Mouse (Mus musculus) left cerebral cortex, postnatal 10 days (tissue): Measurements from ENCODE around the gene Lrch3. TPM values are rescaled to one million over a fixed set of nuclear protein-coding genes. Genes with fewer than 3 reads are reported as not detected.

ENCODE experiments used
- DNase-seq, 2 experiments: peaks; one replicate each; pipeline ENCODE4 v3.0.0; 2021 to 2022; ENCODE audit warnings: low spot score in 2 of 2, mixed read lengths in 1 of 2; ENCODE audit errors: extremely low spot score in 1 of 2
- intact Hi-C: fragments of 180-260 bp; cut with DNase I; formaldehyde crosslinking; loops from one replicate; pipeline ENCODE4 v1.15.1; 2025
- total RNA-seq, 2 experiments: library from RNA; stranded (reverse); gene quantifications; 2 replicates each; pipeline ENCODE4 v1.2.3; 2021

Gene Lrch3
- total RNA-seq, 2 experiments from 2014 or later, result 28.9 to 32.4 TPM

DNA sequence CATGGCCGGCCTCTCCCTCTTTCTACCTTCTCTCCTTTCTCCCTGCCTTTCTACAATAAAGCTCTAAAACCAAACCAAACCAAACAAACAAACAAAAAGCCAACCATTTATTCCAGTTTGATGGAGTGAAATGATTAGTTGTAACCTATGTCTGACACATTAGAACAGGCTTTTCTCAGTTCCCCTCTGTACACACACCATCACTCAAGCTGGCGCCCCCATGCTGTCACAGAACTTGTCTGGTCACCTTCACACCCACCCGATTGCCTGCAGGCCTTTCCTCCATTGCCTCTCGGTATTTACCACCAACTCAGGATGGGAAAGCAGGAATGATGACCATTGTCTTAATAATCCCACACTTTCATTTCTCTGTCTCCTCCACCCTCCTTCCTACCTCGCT, 43.0 kb downstream of the Lrch3 start:
- intact Hi-C loops, result no loop called here
- no peak for DNase-seq

DNA sequence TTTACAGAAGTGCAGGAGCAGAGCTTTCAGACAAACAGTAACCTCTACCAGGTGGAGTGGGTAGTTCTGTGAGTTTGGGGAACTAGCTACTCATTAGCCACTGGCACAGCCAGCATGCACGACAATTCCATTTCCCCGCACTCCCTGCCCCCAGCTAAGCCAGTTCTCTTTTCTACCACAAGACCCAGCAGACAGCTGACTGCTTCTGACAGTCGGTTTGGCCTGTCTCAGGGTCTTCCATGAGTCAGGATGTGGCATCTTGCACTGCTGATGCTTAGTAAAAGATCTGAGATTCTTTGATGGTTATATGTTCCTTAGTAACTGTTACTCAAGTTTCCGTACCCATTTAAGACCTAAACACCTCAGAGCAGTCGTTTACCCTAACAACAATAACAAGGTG, 58.6 kb downstream of the Lrch3 start:
- intact Hi-C loops, result no loop called here

DNA sequence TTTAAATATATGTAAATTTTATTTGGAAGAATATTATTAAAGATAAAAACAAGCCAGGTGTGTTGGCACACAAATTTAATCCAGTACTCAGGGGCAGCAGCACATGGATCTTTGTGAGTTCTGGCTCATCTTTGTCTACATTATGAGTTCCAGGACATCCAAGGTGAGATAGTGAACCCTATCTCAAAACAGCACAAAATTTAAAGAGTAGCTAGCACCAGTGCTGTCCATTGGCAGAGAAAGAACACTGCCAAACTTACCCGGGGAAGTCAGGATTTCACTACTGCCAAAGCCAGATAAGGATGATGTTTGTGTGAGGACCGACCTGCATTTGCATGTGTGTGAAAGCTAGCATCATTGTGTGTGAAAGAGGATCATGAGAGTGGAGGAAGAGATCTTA, 59.1 kb downstream of the Lrch3 start:
- no peak for DNase-seq
- intact Hi-C loops, result no loop called here

More for the DNA sequence above, 58.6 kb downstream of the Lrch3 start:
- DNase-seq, result no peak

- intact Hi-C loops, result loop anchor here (10.0 kb wide), 1 partner anchor 65 kb away; the partner anchor contains the start of gene Lrch3
- peak in 1 of 2 experiments; percentile 9 for DNase-seq
These were observed 66.3 kb downstream of the Lrch3 start for GRCm38 (mm10) chr16:32980227-32980626.

DNA sequence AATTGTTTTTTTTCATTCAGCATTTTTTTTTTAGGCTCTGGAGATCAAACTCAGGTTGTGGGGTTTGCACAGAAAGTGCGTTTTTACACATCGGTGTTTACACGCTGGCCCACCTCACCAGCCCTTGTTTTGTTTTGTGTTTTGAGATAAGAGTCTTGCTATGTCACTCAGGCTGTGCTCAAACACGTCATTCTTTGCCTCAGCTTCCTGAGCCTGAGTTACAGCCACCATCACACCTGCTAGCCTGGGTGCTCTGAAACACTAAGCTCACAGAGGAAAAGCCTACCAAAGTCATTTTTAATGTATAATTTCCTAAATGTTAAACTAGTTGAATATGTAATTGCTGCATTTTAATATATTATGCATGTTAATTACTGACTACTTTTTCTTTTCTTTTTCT, 67.5 kb downstream of the Lrch3 start:
- intact Hi-C loops, result loop anchor here (10.0 kb wide), 1 partner anchor 67 kb away; the partner anchor contains the start of gene Lrch3
- DNase-seq, result no peak

- DNase-seq, result no peak
- intact Hi-C loops, result loop anchor here (10.0 kb wide), 1 partner anchor 70 kb away; the partner anchor contains the start of gene Lrch3
These were observed 70.7 kb downstream of the Lrch3 start for GRCm38 (mm10) chr16:32984631-32985030.

DNA sequence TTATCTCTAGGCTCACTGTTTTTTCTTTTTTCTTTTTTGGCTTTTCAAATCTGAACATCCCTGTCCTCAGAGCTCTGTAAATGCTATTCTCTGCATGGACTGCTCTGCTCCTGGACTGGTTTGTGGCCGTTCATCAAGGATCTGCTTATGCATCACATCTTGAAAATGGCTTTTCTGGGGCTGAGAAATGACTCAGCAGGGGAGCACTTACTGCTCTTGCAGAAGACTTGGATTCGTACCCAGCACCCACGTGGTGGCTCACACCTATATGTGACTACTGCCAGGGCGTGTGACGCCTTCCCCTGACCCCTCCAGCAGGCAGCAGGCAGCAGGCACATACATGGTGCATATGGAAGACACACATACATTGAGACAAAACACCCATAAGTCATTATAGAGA, 78.3 kb downstream of the Lrch3 start:
- DNase-seq, result no peak
- intact Hi-C loops, result no loop called here

- peak in 1 of 2 experiments; percentile 54 for DNase-seq
- intact Hi-C loops, result no loop called here
These were observed 91.3 kb downstream of the Lrch3 start for GRCm38 (mm10) chr16:33005216-33005615.

DNA sequence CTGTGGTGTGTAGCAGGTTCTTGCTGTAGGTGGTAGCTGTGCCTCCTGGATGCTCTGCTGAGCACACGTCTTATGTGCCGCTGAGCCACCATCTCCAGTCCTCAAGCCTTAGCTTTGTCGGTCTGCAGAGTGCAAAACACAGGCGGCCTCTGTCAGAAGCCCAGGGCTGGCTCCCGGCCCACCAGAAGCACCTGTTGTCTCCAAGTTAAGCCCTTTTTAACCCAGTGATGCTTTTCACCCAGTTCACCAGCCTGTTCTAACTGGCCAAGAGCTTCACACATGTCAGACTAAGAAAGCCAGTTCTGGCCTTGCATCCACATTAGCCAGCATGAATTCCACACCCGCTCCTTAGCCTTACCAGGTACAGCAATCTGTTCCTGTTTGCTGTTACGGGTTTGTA, 93.0 kb downstream of the Lrch3 start:
- no peak for DNase-seq
- intact Hi-C loops, result no loop called here

DNA sequence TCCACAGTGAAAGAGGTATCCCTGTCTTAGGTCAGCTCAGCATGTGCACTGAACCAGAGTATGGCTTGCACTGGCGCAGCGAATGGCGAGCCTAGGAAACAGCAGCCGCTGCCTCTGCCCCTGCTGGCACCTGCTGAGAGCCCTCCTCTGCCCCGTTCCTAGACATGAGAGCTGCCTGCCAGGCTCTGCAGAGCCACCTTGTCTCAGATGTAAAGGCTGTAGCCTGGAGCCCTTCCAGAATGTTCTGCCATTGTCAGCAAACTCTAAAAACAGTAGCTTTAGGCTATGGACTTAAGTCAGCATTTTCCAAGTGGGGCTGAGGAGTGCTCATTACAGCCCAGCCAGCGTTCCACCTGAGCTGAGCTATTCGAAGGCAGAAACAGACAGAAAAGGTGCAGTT, 93.5 kb downstream of the Lrch3 start:
- DNase-seq, result no peak
- intact Hi-C loops, result no loop called here

DNA sequence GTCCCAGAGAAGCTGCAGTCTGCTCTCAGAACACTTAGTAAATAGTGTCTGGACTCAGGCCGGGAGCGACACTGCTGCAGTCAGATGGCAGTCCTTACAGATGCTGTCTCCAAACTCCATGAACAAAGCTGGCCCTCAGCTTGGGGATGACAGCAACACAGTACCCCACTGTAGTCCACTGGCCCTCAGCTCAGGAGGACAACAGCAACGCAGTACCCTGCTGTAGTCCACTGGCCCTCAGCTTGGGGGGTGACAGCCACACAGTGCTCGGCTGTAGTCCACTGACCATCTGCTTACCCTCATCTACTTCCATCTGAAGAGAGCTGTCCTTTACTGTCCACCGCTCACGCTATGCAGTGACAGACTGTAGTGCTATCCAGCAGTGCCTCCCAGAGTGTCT, 96.3 kb downstream of the Lrch3 start:
- DNase-seq, result no peak
- intact Hi-C loops, result loop anchor here (5.0 kb wide), 1 partner anchor 193 kb away; no protein-coding TSS in a partner anchor

DNA sequence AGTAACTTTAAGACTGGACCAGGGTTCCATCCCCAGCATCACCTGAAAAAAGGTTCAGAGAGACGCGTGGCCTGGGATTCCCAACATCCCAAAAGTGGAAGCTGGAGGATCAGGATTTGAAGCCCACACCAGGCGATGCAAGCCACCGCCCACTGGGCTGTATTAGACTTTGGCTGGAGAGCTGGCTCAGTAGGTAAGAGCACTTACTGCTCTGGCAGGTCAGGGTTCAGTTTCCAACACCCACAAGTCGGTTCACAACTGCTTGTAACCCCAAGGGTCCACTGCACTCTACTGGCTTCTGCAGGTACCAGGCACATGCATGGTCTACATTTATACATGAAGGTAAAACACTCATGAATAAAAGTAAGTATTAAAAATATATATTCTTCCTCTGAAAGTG, 99.9 kb downstream of the Lrch3 start:
- no peak for DNase-seq
- intact Hi-C loops, result loop anchor here (5.0 kb wide), 1 partner anchor 196 kb away; no protein-coding TSS in a partner anchor

GRCm38 (mm10) chr16:33014921-33015320, 101.0 kb downstream of the Lrch3 start:
- intact Hi-C loops, result loop anchor here (5.0 kb wide), 1 partner anchor 198 kb away; no protein-coding TSS in a partner anchor
- DNase-seq, result no peak

- DNase-seq, result no peak
- intact Hi-C loops, result no loop called here
These were observed 101.6 kb downstream of the Lrch3 start for GRCm38 (mm10) chr16:33015396-33015907.

- DNase-seq, result no peak
- intact Hi-C loops, result no loop called here
These were observed 102.1 kb downstream of the Lrch3 start for GRCm38 (mm10) chr16:33015986-33016385.

DNA sequence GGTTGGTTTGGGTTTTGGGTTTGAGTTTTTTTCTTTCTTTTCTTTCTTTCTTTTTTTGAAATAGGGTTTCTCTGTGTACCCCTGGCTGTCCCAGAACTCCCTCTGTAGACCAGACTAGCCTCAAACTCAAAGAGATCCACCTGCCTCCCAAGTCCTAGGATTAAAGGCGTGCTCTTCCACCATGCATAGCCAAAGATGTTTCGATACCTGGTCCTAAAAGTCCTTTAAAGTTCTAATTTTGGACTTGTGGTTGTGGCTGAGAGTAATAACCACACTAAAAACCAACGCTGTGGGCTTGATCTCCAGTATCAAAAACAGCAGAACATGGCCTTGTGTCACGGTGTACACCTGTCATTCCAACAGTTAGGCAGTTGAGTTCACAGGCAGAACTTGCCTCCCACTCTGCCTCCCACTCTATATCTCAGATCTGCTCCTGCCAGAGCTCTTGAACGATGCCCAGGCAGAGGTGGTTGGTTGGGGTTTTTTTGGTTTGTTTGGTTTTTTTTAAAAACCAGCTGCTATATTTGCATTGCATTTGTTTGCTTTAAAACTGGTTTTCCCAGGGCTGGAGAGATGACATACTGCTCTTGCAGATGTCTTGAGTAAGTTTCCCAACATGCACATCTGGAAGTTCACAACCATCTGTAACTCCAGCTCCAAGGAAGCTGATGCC, 103.9 kb downstream of the Lrch3 start:
- intact Hi-C loops, result no loop called here
- DNase-seq, result no peak

DNA sequence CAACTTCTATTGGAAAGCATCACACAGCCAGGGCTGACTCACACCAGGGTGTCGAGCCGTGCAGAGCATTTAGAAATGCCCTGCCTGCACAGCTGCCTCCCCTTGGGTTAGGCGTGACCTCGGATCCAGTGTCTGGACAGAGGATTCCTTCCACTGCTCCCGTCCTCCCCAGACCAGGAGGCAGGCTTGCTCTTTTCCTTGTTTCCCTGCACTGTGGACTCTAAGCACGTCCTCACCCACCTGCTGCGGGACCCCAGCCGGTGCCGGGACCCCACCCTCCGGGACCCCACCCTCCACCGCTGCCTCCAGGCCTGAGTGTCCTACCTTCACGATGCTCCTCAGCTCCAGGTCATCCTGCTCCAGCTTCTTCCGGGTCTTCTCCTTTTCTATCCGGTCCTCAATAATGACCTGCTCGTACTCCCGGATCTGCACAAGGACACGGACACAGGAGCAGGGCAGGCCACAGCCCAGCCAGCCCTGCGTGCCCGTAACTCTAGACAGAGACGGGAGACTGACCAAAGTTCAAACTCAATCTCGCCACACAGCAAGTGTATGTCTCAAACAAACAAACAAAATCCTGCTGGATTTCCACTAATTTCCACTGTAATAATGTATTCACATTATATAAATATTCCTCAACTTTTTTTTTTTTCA, 105.3 kb downstream of the Lrch3 start:
- intact Hi-C loops, result no loop called here
- DNase-seq, result no peak

DNA sequence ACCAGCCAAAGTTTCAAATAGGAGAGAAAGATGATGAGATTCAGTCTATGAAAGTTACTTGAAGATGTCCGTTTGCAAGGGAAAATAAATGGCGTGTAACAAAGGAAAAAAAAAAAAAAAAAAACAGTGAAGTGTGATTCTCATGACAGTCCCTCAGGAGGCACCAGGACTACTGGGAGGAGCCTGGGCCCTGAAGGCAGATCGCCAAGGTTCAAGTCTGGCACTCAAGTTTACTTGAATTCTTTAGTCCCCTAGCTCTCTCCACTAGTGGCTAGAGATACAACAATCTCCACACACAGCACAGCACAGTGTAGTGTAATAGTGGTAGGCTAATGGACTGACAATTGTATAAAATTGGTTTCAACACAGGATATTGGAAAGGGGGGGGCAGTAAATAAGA, 107.5 kb downstream of the Lrch3 start:
- intact Hi-C loops, result no loop called here
- no peak for DNase-seq

DNA sequence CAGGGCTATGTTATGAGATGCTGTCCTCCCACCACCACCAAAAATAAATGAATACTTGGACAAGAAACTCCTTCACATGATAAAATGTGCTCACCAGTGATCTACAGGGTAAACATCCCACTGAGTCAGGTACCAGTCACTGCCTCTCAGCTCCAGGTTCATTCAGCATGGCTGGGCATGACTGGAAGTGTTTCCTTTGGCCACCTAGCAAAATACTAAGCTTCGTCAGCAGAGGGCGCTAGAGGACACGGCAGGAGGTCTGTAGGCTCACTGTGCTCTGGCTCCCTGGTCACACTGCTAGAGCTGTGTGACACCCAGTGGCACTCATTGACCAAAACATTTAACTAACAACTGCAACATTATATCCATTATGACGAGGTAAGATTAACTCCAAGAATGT, 109.8 kb downstream of the Lrch3 start:
- peak; percentile 76 to 85 for DNase-seq
- intact Hi-C loops, result no loop called here

DNA sequence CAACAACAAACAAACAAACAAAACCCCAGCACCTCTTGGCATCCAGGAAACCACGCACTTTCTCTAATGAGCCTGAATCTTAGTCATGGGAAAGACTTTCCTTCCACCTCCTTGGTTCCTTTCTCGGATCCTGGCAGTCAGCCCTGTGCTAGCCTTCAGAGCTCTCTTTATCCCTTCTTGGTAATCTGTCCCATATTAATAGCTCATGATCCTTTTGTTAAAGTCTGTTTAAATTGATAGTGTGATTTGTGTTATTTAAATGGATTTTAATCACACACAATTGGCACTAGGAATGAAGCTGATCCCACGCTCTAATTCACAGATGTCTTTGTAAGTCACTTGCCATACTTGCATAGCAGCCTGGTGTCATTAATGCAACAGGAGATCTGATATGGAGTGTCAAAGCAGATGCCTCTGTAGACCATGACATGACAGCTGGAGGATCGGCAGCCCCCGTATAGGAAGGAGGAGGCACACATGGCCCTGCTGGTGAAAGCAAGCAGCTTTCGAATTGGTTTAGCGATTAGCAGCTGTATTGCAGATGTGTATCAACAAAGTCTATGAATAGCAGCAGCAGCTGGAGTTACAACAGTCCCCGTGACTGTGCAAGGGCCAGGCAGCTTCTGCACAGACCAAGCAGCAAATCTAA, 110.7 kb downstream of the Lrch3 start:
- no peak for DNase-seq
- intact Hi-C loops, result no loop called here
